Mouse (Mus musculus) lung, postnatal 14 days (tissue): Measurements from ENCODE around the gene Plpp3.
"Not testable (repeated sequence)": the region's sequence is repeated elsewhere in the genome, so short reads cannot be mapped to it uniquely, and the experiment has no call there.

Experiments used
- DNase-seq: peaks from one replicate; pipeline ENCODE4 v3.0.0; 2021

Gene Plpp3

DNA sequence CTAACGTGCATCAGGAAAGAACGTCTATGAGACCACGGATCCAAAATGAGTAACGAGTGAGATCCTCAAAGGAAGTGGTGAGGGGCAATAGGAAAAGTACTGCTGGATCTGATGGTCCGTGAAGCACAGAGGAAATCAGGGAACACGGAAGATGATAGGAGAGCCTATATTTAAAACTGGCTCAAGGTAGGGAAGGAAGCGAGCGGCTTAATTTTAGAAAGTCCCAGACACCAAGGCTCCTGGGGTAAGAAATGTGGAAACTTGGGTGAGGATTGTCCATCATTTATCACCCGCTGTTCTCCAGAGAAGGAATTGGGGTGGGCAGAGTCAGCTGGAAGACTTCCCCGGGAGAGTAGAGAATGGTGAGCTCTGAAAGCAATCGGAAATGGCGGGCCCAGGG is 105.2 kb downstream of the Plpp3 start:
- no peak for DNase-seq

DNA sequence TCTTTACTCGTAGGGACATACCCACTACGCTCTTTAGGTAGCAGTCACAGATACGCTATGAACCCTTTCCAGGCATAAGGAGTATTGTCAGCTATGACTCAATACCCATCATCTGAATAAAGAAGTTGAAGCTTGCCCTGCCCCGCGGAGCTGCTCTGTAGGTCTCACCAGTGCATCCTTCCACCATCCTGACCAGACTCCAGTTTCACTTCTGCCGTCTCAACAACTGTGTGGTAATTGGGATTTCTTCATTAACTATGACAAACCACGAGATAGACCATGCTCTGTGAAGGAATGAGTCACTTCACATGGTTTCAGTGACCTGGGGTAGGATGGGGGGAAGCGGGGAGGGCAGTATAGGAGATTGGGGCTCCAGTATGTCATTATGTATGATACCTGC is 106.5 kb downstream of the Plpp3 start:
- no peak for DNase-seq

DNA sequence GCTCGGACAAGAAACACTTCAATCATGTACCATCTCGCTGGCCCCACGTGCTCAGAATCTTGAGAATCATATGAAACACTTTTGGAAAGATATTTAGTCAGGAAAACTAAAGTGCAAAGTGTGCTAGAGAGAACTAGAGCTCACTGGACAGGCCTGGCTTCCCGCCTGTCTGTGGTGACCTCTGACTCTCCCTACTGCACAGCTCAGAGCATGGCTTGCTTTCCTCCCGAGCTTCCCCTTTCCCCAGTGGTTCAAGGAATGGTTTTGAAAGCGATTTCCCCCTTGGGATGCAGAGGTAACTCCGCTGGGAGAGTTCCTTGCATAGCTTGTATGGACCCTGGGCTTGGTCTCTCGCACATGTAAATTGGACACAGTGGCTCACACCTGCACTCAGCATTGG is 107.9 kb downstream of the Plpp3 start:
- DNase-seq, result no peak

DNA sequence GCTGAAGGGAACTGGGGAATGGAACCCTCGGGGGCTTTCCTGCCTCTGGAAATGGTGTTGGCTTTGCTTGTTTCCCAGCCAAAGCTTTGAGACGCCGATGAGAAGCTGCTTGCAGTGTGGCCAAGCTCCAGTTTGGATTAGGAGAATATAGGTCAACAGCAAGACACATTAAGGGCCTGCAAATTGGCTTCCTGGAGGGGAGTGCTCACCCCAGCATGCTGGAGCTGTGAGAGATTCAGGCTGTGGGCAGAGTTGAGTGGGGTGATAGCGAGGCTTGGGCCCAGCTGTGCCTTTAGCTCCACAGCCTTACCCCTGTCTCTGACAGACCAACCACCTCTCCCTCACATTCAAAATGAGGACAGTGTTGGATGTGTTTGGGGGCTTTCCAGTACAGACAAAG is 108.5 kb downstream of the Plpp3 start:
- no peak for DNase-seq

DNA sequence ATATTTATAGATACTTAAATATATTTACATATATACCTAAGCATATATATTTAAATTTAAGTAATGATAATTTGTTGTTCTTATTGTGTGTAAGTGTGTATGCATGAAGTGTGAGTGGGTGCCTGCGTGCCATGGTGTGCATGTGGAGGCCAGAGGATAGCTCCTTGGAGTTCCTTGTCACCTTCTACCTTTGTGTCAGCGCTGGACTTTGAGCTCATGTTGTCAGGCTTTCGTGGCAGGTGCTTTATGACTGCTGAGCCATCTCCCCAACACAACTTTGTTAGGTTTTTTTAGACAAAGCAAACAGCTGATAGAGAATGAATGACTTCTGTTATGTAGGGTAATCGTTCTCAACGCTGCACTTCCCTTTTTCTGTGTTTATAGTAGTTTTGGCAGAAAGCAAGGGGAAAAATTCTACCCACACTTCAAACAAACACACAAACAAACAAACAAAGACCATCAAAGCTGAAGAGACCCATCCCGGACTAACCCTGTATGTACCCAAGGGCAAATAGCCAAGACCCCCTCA is 111.1 kb downstream of the Plpp3 start:
- DNase-seq, result no peak

DNA sequence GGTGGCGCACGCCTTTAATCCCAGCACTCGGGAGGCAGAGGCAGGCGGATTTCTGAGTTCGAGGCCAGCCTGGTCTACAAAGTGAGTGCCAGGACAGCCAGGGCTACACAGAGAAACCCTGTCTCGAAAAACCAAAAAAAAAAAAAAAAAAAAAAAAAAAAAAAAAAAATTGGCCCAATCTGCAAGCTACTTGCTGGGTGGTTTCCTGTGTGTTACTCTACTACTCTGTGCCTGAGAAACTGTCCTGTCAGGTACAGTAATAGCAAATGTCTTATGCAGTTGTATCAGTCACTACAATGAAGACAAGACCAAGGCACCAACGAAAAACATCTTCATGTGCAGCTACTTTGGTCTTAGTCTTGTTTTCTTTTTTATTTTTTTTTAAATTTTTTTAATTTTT is 112.3 kb downstream of the Plpp3 start:
- DNase-seq, result not testable (repeated sequence)

DNA sequence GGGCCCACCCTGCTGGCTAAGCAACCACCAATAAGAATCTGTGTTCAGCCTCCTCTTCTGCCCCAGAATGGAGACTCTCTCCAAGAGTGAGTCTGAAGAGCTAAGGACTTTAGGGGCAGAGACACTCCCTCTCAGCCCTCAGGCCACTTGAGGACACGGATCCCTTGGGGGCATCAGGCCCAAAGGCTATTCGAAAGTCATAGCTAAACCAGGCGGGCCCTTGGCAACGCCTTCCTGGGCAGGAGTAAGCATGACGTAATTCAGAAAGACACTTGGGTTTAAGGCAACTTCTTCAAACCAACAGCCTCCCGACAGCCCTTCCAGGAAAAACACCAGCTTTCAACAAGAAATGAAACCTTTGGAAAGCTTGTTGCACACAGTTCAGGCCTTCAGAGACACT is 114.0 kb downstream of the Plpp3 start:
- DNase-seq, result no peak

DNA sequence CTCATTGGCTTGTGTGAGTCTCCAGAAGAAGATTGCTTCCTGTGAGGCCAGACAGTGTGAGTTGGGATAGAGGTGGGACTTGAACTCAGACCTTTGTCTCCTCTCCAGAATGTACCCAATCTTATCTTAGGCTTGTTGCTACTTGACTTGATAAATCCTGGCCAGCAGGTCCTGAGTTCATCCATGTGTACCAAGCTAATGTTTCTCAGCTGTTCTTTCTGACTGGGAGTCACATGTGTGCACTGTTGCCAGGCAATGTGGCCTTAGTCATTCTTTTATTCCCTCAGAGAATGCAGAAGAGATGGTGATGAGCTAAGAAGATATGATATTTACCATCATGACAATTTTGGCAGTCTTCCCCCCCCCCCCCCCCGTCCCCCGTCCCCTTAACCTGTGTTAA is 115.9 kb downstream of the Plpp3 start:
- no peak for DNase-seq

DNA sequence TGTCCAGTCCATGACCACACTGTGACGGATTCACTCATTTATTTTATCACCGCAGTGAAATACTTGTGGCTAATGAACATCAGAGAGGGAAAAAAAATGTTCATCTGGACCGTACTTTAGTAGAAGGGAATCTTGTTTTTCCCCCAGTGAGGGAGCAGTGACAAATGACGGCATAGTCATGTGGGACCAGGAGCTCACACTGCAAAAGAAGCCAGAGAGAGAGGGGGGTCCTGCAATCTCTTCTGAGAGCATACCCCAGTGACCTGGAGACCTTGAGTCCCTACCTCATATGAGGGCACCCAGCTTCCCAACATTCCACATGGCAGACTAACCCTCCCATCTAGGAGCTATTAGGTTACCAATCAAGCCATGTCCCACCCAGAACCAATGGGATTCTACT is 116.3 kb downstream of the Plpp3 start:
- DNase-seq, result no peak

DNA sequence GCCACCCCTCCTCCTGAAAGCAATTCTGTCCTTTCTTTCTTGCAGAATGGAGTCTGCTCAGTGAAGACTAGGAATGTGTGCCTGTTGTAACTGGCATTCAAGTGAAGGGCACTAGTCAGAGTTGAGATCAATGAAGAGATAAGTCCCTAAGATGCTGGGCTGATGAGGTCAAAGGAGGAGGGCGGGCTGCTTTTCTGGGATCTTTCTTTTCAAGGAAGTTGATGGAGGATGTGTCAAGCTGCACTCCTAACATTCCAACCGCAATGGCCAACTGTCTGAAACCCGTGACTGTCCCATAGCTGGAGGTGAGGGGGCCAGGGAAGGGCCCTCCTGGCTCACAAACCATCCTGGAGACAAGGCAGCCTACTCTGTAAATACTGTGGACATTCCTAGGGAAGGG is 118.5 kb downstream of the Plpp3 start:
- DNase-seq, result no peak

DNA sequence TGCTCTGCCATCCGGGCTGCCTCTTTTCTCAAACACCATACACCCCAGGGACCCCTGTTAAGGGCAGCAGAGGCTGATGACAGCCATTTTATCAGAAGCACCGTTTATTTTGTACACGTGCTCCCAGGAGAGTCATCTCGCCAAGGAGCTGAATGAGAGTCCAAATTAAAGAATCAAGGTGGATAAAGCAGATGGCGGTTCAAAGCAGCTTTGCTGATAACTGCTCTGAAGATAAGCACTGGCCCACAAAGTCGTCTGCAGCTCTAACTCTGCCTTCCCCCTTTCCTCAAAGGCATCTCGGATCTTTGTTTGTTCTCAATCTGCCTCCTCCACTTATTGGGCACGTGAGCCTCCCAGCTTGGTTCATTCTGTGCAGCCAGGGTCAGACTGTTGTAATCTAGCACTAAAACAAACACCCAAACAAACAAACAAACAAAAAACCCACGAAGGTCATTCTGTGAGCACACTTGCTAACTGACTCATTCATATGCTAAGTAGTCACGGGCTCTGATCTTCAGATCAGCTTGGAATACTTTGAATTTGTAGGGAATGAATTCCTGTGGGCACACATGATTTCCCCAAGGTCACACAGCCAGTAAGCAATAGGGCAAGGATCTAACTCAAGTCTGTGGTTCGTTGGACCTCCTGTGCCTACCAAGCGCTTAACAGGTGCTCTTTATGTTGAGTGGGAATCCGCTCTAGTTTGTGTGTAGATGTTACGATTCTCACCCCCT is 119.1 kb downstream of the Plpp3 start:
- DNase-seq, result no peak

DNA sequence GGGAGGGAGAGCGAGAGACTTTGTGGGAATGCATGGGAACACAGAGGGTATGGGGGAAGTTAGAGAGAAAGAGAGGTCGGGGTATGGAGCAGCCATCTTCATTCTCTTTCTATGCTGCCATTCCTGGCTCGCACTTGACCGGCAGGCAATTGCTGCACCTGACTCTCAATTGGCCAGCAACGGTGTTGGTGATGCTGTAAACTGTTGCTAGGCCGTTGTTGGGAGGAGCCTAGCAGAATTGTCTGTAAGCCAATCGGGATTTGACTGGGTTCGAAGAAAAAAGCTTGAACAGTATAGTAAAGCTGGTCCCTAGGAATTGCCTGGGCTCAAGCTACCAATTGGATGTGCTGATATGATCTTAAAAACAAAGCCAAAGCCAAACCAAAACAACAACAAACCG is 121.0 kb downstream of the Plpp3 start:
- DNase-seq, result no peak

DNA sequence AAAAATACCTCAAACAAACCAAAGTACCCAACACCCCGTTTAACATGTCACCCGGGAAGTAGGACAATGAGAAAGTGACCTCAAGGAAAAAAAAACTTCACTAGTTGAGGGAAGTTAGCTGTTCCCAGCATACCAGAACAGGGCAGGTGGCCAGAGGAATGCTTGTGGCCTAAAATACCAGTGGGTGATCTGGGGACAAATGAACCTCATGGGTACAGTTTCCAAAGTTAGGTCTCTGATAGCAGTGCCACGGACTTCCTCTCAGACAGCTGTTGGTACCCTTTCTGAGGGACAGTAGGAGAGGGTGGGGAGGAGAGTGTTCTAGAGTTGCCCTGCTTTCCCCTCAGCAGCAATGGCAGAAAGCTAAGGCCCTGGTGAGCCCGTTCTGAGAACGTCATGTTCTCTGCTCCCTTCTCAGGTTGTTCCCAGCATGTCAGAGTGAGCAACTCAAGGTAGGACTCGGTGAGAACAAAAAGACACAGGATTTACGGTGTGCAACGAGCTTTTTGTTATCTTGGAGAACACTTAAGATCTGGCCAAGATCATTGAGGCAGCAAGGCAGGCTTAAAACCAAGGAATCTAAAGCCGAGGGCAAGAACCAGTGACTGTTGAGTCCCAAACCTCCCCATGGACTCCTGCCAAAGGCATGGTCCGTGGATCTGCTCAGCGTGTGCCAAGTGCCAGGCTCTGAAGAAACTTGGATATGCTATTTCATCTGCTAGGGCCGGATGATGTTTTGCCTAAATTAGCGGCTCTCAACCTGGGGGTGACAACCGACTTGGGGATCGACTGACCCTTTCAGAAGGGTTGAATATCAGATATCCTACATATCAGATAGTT is 121.6 kb downstream of the Plpp3 start:
- DNase-seq, result peak; percentile 47

DNA sequence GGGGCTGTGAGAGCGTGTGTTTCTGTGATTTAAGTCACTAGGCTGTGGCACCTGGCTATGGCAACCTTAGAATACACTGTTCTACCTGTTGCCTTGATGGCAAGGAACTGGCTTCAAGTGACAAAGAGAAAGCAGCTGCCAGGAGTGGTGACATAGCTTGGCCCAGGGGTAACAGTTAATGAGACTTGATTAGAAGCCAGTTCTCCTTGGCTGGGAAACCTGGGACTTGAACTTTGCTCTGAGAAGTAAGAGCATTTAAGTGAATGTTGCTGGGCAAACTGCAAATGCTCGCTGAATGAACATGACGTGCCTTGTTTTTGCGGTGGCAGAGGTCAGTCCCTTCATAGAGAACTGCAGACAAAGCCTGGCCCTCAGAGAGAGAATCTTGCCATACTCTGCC is 122.7 kb downstream of the Plpp3 start:
- DNase-seq, result no peak

DNA sequence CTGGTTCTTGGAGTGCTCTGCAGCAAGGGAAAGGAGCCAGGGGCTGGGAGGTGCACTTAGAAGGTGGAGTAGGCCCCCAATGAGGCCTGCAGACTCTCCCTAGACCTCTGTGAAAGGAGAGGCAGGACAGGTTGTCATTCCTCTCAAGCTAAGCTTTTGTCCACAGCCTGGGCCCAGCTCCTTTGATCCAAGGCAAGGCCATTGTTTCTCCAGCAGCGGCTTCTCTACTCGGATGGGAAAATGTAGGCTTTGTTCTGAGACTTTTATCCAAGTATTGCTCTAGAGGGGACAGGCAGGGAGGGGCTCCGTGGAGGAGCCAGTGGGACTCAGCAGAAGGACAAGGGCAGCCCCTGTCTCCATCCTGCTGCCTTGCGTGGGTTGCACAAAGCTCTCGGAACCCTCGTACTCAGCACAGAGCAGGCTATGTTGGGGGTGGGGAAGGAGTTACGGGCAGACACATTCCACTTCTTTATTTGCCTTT is 124.6 kb downstream of the Plpp3 start:
- DNase-seq, result no peak
